Mouse (Mus musculus): ENCODE measurements around the gene Fbxo28. TPM values are rescaled to one million over a fixed set of nuclear protein-coding genes. Genes with fewer than 3 reads are reported as not detected.
A peak's percentile ranks its signal among the peaks of the same experiment; 100 is the strongest.
"Not testable (repeated sequence)": the region's sequence is repeated elsewhere in the genome, so short reads cannot be mapped to it uniquely, and the experiment has no call there.

Gene Fbxo28
- total RNA-seq, 1 experiment from 2014 or later, result 35.1 TPM

- no peak for DNase-seq
Observed at GRCm38 (mm10) chr1:182341993-182342392, 564 bp upstream of the Fbxo28 start.

GRCm38 (mm10) chr1:182340281-182340680 lies 1.1 kb downstream of the Fbxo28 start:
- no peak for DNase-seq

GRCm38 (mm10) chr1:182338961-182339565 lies 2.4 kb downstream of the Fbxo28 start:
- no peak for DNase-seq

GRCm38 (mm10) chr1:182333766-182334437 lies 7.5 kb downstream of the Fbxo28 start:
- no peak for DNase-seq

- no peak for DNase-seq
Observed at GRCm38 (mm10) chr1:182332090-182333034, 9.1 kb downstream of the Fbxo28 start.

GRCm38 (mm10) chr1:182325919-182326318 lies 15.5 kb downstream of the Fbxo28 start:
- DNase-seq, result no peak

- no peak for DNase-seq
Observed at GRCm38 (mm10) chr1:182324552-182324951, 16.9 kb downstream of the Fbxo28 start.

- no peak for DNase-seq
Observed at GRCm38 (mm10) chr1:182323139-182323538, 18.3 kb downstream of the Fbxo28 start.

GRCm38 (mm10) chr1:182314201-182314600 lies 27.2 kb downstream of the Fbxo28 start:
- DNase-seq, result no peak

GRCm38 (mm10) chr1:182313181-182313580 lies 28.2 kb downstream of the Fbxo28 start:
- DNase-seq, result no peak

- DNase-seq, result no peak
Observed at GRCm38 (mm10) chr1:182311376-182311775, 30.1 kb downstream of the Fbxo28 start.

- no peak for DNase-seq
Observed at GRCm38 (mm10) chr1:182310316-182310715, 31.1 kb downstream of the Fbxo28 start.

- DNase-seq, result no peak
Observed at GRCm38 (mm10) chr1:182309403-182309802, 32.0 kb downstream of the Fbxo28 start.

- DNase-seq, result no peak
Observed at GRCm38 (mm10) chr1:182302916-182303315, 38.5 kb downstream of the Fbxo28 start.

- DNase-seq, result no peak
Observed at GRCm38 (mm10) chr1:182302176-182302870, 39.1 kb downstream of the Fbxo28 start.

GRCm38 (mm10) chr1:182297821-182298220 lies 43.6 kb downstream of the Fbxo28 start:
- no peak for DNase-seq

- DNase-seq, result no peak
Observed at GRCm38 (mm10) chr1:182297246-182297645, 44.2 kb downstream of the Fbxo28 start.

- DNase-seq, result no peak
Observed at GRCm38 (mm10) chr1:182296816-182297215, 44.6 kb downstream of the Fbxo28 start.

GRCm38 (mm10) chr1:182296141-182296540 lies 45.3 kb downstream of the Fbxo28 start:
- DNase-seq, result no peak

- no peak for DNase-seq
Observed at GRCm38 (mm10) chr1:182292291-182292690, 49.1 kb downstream of the Fbxo28 start.

GRCm38 (mm10) chr1:182290741-182291140 lies 50.7 kb downstream of the Fbxo28 start:
- not testable (repeated sequence) for DNase-seq

GRCm38 (mm10) chr1:182289781-182290180 lies 51.6 kb downstream of the Fbxo28 start:
- DNase-seq, result peak; percentile 52
